Mouse (Mus musculus) spleen, adult 2 months (tissue): ENCODE data around the gene Vti1a. TPM values are rescaled to one million over a fixed set of nuclear protein-coding genes. Genes with fewer than 3 reads are reported as not detected.

ENCODE experiments used
- DNase-seq, 2 experiments: peaks; one replicate each; pipeline versions ENCODE4 v3.0.0 to v3.0.0-alpha.2; 2012 to 2021; ENCODE audit warnings: low spot score in 2 of 2, low read depth in 1 of 2
- H3K27ac ChIP-seq: fragments of 200-500 bp; 2 replicates; pipeline ENCODE4 v1.5.1; 2012; ENCODE audit warnings: low read length, inconsistent platforms; ENCODE audit not compliant: insufficient read depth
- H3K27me3 ChIP-seq: fragments of 200-500 bp; 2 replicates; pipeline ENCODE4 v1.6.1; 2012; ENCODE audit warnings: mild to moderate bottlenecking, moderate library complexity, low read length, inconsistent platforms; ENCODE audit not compliant: control insufficient read depth, insufficient read depth
- H3K36me3 ChIP-seq: fragments of 200-500 bp; 2 replicates; pipeline ENCODE4 v1.6.1; 2012; ENCODE audit warnings: mild to moderate bottlenecking, low read length, inconsistent platforms; ENCODE audit not compliant: control insufficient read depth, insufficient read depth
- H3K4me1 ChIP-seq: fragments of 200-500 bp; 2 replicates; pipeline ENCODE4 v1.6.1; 2011; ENCODE audit warnings: inconsistent platforms; ENCODE audit not compliant: control insufficient read depth, insufficient read depth, insufficient read length
- H3K4me3 ChIP-seq: fragments of 200-500 bp; 2 replicates; pipeline ENCODE4 v1.5.1; 2011; ENCODE audit warnings: mild to moderate bottlenecking, inconsistent platforms; ENCODE audit not compliant: insufficient read depth, insufficient read length; ENCODE audit errors: extremely low read depth
- CTCF ChIP-seq: fragments of 200-500 bp; IDR thresholded peaks from 2 replicates; pipeline ENCODE4 v1.5.1; 2011; ENCODE audit warnings: mild to moderate bottlenecking, inconsistent platforms; ENCODE audit not compliant: insufficient read depth, insufficient read length, insufficient replicate concordance; ENCODE audit errors: extremely low read depth
- POLR2A ChIP-seq: fragments of 200-500 bp; IDR thresholded peaks from 2 replicates; pipeline ENCODE4 v1.6.1; 2011; ENCODE audit warnings: low read depth, low read length, inconsistent platforms
- WGBS: fragments of 180-500 bp; shearing (Covaris S2); methylation state at CpG from one replicate; pipeline ENCODE4 v1.1.7; 2018; 5-methylcytosine and 5-hydroxymethylcytosine counted together
- polyA plus RNA-seq: library from polyadenylated mRNA; depleted of rRNA; stranded (reverse); fragments of >200 nt; gene quantifications from 2 replicates; pipeline ENCODE4 v1.2.3, GENCODE M21; 2012; rRNA removed

The Vti1a gene
- 7.0 and 8.0 TPM in 2 replicates for polyA plus RNA-seq

- no peaks in the 10 kb centered on the region for H3K27me3 ChIP-seq
- peaks cover 4% of the 10 kb centered on the region; the same call in 1 of the 2 replicates for H3K36me3 ChIP-seq
- DNase-seq, result peak; percentile 72 to 87
- peak within 1 kb of the TSS; percentile 84 for H3K27ac ChIP-seq
- TF ChIP-seq CTCF, result peak; percentile 59
- TF ChIP-seq POLR2A, result peak; percentile 44
- WGBS, result under 1% methylated on average over 47 of the region's 48 CpGs
- H3K4me3 ChIP-seq, result peak within 1 kb of the TSS; percentile 89
- no peaks in the 10 kb centered on the region; the same call in 1 of the 2 replicates for H3K4me1 ChIP-seq
Observed at GRCm38 (mm10) chr19:55316109-55316714, at the start of gene Vti1a. TSS of gene Vti1a (plus strand) at chr19:55316295.

GRCm38 (mm10) chr19:55266786-55267185, 49.3 kb upstream of the Vti1a start:
- no peak for DNase-seq
- Histone ChIP-seq H3K27ac (no peak overlapping the region), H3K36me3 (peaks cover 11% of the 10 kb centered on the region), H3K4me1 (peaks cover 2% of the 10 kb centered on the region; the same call in 1 of the 2 replicates), H3K4me3 (no peak overlapping the region), H3K27me3 (no peaks in the 10 kb centered on the region)
- TF ChIP-seq POLR2A (no peak), CTCF (no peak)
- 89% methylated on average over 3 of the region's 3 CpGs for WGBS

- Histone ChIP-seq H3K4me3 (no peak overlapping the region), H3K27ac (no peak overlapping the region), H3K27me3 (no peaks in the 10 kb centered on the region), H3K4me1 (peaks cover 2% of the 10 kb centered on the region; the same call in 1 of the 2 replicates), H3K36me3 (peaks cover 15% of the 10 kb centered on the region)
- DNase-seq, result no peak
- TF ChIP-seq POLR2A (no peak), CTCF (no peak)
- WGBS, result 82% methylated on average over 3 of the region's 3 CpGs
Observed at GRCm38 (mm10) chr19:55268150-55268549, 47.9 kb upstream of the Vti1a start.

- DNase-seq, result no peak
- 86% methylated on average over 5 of the region's 5 CpGs for WGBS
- H3K4me1 ChIP-seq, result peaks cover 2% of the 10 kb centered on the region; the same call in 1 of the 2 replicates
- H3K4me3 ChIP-seq, result no peak overlapping the region
- no peak for TF ChIP-seq POLR2A
- H3K27ac ChIP-seq, result no peak overlapping the region
- H3K36me3 ChIP-seq, result peaks cover 18% of the 10 kb centered on the region
- H3K27me3 ChIP-seq, result no peaks in the 10 kb centered on the region
Observed at GRCm38 (mm10) chr19:55269051-55269450, 47.0 kb upstream of the Vti1a start.

GRCm38 (mm10) chr19:55271448-55271847, 44.6 kb upstream of the Vti1a start:
- Histone ChIP-seq H3K4me1 (no peaks in the 10 kb centered on the region), H3K36me3 (peaks cover 19% of the 10 kb centered on the region), H3K27me3 (no peaks in the 10 kb centered on the region), H3K27ac (no peak overlapping the region), H3K4me3 (no peak overlapping the region)
- WGBS, result 93% methylated on average over 3 of the region's 3 CpGs
- TF ChIP-seq CTCF (no peak), POLR2A (no peak)
- DNase-seq, result no peak

- no peaks in the 10 kb centered on the region for H3K27me3 ChIP-seq
- no peak overlapping the region for H3K27ac ChIP-seq
- WGBS, result 86% methylated on average over 6 of the region's 6 CpGs
- no peak overlapping the region for H3K4me3 ChIP-seq
- H3K4me1 ChIP-seq, result no peaks in the 10 kb centered on the region
- peaks cover 25% of the 10 kb centered on the region for H3K36me3 ChIP-seq
- DNase-seq, result no peak
- TF ChIP-seq CTCF (no peak), POLR2A (no peak)
Observed at GRCm38 (mm10) chr19:55273340-55273739, 42.8 kb upstream of the Vti1a start.

- DNase-seq, result no peak
- peaks cover 29% of the 10 kb centered on the region for H3K36me3 ChIP-seq
- no peaks in the 10 kb centered on the region for H3K27me3 ChIP-seq
- H3K27ac ChIP-seq, result no peak overlapping the region
- 83% methylated on average over 4 of the region's 4 CpGs for WGBS
- TF ChIP-seq POLR2A (no peak), CTCF (no peak)
- H3K4me1 ChIP-seq, result no peaks in the 10 kb centered on the region
- no peak overlapping the region for H3K4me3 ChIP-seq
Observed at GRCm38 (mm10) chr19:55276100-55276499, 40.0 kb upstream of the Vti1a start.
